Mouse (Mus musculus) megakaryocyte, embryonic 14.5 days (primary cell): ENCODE results near the gene Sez6l.

Experiments
- FLI1 ChIP-seq: IDR thresholded peaks from 2 replicates; pipeline ENCODE4 v1.6.1; 2012; ENCODE audit warnings: low read length, inconsistent platforms, mixed read lengths
- GATA1 ChIP-seq: IDR thresholded peaks from 3 replicates; pipeline ENCODE4 v1.6.1; 2012; ENCODE audit warnings: mixed read lengths, low read length, inconsistent platforms, borderline replicate concordance

DNA sequence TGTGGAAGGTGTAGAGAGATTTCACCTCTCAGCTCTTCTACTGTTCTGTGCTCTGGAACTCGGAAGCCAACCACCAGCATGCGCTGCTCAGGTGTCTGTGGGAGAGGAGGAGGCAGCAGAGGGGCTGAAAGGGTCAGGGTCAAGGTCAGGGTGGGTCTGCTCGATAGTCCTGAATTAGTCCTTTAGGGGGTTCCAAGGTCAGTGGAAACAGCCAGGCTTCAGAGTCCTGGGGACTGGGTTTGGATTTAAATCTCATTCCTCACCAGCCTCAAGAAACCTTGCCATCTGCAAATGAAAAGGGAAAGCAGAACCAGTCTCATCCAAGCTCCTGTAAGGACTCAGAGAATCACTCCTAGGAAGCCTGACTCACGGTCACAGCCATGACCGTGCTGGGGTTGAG lies 67.1 kb downstream of the Sez6l start:
- TF ChIP-seq GATA1 (no peak), FLI1 (no peak)
